Mouse (Mus musculus): Measurements from ENCODE around the gene Fbxo11.
"Not testable (repeated sequence)": the region's sequence is repeated elsewhere in the genome, so short reads cannot be mapped to it uniquely, and the experiment has no call there.

Gene Fbxo11

DNA sequence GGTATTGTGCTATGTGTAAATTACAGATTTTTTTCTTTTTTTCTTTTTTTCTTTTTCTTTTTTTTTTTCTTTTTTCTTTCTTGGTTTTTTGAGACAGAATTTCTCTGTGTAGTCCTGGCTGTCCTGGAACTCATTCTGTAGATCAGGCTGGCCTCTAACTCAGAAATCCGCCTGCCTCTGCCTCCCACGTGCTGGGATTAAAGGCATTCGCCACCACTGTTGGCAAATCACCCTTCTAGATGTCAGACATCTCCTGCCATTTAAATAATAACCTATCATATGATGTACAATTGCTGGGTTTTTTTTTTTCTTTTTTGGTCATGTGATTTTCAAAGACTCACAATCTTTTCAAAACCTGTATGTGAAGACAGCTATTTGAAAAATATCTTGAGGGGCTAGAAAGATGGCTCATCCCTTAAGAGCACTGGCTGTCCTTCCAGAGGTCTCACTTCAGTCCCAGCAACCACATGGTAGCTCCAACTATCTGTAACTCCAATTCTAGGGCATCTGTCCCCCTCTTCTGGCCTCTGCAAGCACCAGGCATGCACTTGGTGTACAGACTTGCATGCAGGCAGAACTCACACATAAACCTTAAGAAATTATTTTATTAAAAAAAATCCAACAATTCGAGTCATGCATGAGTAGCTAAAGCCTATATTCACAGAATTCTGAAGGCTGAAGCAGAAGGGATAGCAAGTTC, 2.3 kb upstream of the Fbxo11 start:
- DNase-seq (ENCODE audit: low read depth, low spot score), result peak; percentile 39

DNA sequence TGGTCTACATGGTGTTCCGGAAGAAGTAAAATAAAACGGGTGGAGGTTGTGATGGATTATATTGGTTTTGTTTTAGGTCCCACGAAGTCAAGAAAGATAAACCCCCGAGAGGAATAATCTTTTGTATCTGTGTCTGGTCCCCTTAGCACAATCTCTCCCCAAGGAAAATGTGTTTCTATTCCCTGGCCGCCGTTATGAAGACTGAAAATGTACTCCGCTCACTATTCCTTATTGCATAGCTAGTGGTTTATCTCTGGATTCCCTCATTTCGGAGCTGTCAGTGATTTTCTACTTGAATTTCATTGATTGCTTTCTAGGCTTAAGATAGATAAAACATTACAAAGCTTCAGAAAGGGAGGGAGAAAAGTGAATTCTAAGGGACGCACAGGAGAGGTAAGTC, 1.7 kb upstream of the Fbxo11 start:
- no peak for DNase-seq (ENCODE audit: low read depth, low spot score)

DNA sequence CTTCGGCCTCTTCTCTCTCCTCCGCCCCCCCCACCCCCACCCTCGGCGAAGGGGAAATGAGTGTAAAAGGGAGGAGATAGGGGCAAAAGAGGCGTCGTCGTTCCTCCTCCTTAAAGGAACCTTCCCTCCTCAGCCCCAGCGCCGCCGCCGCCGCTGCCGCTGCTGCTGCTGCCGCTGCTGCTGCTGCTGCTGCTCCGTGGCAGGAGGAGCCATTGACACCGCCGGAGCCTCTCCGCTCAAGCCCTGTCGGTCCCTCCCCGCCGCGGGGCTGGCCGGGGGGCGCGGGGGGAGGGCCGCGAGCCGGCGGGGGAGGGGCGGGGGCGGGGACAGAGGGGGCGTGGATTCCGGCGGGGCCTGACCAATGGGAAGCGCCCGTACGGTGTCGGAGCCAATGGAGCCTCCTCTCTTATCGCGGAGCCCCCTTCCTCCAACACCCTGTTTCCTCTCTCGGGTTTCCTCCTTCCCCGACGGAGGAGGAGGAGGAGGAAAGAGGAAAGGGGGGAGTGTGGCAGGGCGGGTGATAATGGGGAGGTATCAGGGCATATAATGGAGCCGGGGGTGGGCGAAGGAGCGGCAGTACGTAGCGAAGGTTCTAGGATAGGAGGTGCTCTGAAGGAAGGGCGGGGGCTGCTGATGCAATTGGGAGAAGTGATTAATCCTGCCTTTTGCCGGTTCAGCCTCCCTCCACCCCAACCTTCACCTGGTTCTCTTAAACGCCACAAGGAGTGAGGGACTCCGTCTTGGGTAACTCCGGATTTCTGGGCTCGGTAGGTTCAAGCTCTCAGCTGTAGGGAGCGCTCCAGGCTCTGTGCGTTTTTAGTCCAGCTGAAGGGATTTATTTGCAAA, 933 bp upstream of the Fbxo11 start:
- DNase-seq (ENCODE audit: low read depth, low spot score), result peak; percentile 93

DNA sequence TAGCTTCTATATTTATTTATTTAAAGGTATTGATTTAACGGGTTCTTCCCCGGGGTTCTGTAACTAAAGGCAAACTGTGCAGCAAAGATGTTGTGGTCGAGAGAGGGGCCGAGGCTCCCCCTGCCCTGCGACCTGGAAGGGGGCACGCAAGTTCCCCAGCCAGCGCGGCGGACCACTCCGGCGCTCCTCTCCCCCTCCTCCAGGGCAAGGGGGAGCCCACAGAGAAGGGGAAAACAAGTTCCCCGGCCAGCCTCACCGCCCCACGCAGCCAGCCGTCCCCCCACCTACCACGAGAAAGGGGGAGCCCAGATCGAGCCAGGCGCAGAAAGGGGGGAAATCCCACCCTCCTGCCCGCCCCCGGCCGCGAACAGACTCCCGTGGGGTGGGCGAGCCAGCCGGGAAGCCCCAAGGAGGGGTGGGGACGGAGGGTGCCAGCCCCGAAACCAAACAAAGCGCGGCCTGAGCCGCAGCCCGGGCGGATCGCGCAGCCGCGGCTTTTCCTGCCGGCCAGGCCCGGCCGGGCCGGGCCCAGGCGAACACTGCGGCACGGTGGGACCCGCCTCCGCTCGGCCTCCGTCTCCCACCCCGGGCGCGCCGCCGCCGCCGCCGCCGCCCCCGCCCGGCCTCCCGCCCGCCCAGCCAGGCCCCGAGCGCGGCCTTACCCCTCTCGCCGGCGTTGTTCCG, 602 bp downstream of the Fbxo11 start:
- peak; percentile 82 for DNase-seq (ENCODE audit: low read depth, low spot score)

DNA sequence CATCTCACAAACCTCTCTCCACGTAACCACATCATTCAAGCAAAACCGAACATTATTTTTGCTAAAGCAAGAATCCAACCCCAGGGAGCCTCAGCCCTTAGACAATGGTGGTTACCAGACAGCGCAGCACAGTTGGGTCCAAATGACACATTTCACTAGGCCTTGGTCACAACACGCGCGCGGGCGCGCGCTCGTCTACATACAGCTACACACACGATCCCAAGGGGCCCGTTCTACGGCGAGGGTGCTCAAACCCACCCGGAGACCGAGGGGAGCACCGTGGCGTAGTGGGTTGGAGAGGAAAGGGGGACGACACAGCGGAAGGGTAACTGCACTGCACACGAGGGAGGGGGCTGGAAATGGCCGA, 1.1 kb downstream of the Fbxo11 start:
- DNase-seq (ENCODE audit: low read depth, low spot score), result peak; percentile 69

DNA sequence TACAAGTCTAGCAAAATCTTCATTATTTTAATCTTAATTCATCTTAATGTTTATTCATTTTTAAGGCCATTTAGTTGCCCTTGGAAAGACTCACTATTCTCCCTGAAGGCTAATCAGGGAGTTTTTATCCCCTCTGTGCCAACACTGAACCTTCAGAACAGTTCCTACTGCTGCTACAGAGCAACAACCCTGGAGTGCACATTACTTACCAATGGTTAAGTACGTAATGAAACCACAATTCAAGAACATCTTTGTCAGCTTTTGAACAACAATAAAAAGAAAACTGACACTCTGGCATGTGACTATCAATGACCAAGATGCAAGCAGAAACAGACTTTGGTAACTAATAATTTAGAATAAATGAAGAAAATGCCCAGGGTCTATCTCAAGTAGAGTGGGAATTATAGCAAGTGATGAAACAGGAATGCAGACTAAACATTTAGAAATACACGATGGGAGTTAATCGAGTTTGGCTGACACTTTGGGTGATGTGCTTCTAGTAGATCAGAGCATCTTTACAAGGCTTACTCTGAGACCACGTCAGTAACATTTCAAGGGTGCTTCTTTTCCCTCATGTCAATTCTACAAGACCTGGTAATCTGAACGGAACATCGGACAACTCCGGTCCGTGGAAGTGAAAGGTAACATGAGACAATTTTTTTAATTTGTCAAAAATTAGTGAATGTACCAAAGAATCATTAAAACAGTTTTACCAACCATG, 2.1 kb downstream of the Fbxo11 start:
- DNase-seq (ENCODE audit: low read depth, low spot score), result peak; percentile 41

DNA sequence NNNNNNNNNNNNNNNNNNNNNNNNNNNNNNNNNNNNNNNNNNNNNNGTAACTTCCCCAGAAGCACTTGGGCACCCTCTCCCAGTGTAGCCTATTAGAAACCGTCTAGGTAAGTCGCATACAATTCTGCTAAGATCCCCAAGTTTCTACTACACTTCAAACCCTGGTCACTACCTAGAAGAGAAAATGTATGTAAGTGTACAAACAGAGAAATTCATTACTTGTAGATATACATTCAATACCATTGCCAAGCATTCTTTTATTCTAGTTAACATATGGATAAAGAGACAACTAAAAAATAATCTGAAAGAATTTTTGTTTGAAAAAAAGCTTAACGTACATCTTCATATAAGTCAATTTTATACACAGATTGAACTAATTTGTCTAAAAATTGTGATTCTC, 3.1 kb downstream of the Fbxo11 start:
- DNase-seq (ENCODE audit: low read depth, low spot score), result no peak

DNA sequence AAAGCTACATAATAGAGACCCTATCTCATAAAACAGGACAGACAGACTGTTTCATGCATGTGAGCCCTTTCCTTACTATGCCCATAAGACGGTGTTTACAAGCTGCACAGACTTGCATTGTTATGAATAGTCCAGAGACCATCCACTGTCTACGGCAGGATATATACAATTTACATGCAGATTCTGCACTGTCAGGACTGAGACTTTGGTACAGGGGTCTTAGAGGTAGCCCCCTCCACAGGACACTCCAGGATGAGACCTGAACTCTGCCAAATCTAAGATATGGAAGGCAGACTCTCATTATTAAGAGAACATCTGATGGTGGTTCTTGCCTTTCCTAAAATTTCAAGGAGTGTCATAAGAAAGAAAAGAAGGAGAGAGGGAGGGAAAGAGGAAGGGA, 6.8 kb downstream of the Fbxo11 start:
- no peak for DNase-seq (ENCODE audit: low read depth, low spot score)

DNA sequence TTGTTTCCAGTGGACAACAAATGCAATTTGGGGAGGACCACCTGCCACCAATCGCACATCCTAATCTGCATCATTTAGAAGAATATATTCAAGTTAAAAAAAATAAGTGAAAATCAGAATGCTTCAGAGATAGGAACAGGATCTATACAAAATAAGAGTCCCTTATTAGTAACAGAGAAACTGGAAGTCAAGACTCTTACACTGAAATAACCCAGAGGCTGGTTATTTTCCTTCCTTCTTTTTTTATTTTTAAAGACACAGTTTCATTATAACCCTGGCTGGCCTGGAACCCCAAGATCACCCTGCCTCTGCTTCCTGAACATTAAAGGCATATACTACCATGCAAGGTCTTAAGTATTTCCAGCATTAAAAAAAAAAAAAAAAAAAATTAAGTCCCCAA, 7.2 kb downstream of the Fbxo11 start:
- DNase-seq (ENCODE audit: low read depth, low spot score), result peak; percentile 42

DNA sequence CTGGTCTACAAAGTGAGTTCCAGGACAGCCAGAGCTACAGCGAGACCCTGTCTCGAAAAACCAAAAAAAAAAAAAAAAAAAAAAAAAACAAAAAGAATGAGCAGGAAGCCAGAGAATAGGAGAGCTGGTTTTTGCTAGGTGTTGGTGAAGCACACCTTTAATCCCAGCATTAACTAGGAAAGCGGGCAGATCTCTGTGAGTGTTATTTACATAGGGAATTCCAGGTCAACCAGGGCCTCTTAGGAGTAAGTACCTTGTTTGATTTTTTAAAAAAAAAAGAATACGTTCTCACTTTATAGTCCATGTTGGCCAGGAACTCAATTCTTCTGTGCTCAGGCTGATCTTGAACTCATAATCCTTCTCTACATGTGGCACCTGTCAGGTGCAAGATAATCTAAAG, 13.4 kb downstream of the Fbxo11 start:
- no peak for DNase-seq (ENCODE audit: low read depth, low spot score)

DNA sequence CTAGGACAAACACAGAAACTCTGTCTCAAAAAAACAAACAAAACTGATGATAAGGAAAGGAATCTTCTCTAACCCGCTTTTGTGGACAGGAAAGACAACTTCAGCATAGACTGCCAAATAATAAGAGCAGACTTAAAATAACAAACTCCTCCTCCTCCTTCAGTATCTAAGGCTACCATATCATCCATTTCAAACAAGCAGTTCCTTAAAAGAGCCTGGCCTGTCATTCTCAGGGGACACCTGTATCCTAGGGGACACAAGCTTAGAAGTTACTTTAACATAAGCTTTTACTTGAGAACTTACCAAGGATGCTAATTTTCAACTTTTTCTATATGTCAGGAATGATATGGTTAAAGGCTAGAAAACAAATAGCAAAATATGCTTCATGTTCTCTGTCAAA, 14.2 kb downstream of the Fbxo11 start:
- DNase-seq (ENCODE audit: low read depth, low spot score), result no peak

DNA sequence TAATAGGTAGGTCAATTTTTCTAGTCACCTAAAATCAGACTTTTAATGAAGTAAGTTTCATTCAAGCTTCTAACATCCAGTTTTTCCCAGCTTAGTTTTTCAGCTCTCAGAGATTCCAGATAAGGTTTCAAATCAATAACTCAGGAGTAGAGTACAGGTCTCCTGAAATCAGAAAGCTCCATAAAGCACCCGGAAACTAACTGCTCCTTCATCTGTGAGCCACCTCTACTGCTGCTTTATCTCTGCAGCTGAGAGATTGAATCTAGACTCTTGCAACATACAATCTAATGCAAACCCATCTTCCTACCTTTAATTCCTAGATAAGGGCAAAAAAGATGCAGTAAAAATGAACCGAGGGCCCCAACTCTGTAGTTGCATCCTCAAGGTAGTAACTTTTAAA, 14.8 kb downstream of the Fbxo11 start:
- no peak for DNase-seq (ENCODE audit: low read depth, low spot score)

DNA sequence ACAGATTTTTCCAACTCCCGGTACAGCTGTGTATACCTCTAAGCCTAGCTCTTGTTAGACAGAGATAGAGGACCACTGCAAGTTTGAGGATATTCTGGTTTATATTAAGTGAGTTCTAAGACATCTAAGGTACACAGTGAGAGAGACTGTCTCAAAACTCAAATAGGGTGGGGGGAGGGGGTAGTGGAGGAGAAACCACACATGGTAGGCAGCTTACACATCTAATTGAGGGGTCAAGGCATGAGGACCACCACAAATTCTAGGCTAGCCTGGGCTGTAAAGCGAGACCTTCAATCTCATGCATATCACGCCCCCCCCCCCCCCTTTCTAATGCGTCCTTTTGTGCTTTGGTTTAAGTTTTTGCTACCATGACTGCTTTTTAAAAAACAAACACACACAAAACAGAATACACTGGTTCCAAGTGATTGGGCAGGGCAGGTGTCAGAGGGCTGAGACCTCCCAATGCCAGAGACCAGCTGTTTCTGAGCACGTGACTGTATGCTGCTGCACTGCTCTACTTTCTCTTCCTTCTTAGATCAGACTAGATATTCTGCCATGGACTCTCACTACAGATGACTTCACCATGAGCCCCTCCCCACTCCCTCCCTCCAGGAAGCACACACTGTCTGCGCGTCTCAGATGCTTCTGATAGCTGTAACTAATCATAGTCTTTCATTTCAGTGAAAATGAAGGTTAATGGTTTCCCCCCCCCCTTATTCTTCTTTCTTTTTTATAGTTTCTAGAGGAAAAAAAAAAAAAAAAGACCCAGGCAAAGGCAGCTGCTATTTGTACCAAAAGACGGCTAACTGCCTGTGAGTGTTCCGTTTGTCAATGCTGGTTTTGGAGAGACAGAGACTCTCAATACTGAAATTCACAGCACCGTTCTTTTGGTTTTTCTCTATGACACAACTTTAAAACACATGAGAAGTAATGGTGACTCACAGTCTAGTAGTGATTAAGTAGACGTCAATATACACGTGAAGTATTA, 22.7 kb downstream of the Fbxo11 start:
- peak; percentile 87 for DNase-seq (ENCODE audit: low read depth, low spot score)

DNA sequence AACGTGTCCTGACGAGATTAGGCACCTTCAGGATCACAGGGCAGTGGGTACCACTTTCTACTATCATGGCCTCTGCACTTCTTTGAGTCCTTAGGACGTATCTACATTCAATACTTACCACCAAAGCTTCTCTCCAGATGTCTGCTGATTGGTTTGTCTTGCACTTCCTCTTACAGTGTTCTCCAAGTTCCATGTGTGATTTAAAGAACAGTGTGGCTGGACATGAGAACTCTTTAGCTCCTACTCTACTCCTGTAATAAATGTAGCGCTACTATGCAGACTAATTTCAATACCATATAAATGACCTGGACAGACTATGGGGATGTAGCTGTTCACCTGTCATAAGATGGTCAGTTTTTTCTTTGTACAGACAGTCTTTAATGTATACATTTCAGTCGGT, 24.3 kb downstream of the Fbxo11 start:
- no peak for DNase-seq (ENCODE audit: low read depth, low spot score)

DNA sequence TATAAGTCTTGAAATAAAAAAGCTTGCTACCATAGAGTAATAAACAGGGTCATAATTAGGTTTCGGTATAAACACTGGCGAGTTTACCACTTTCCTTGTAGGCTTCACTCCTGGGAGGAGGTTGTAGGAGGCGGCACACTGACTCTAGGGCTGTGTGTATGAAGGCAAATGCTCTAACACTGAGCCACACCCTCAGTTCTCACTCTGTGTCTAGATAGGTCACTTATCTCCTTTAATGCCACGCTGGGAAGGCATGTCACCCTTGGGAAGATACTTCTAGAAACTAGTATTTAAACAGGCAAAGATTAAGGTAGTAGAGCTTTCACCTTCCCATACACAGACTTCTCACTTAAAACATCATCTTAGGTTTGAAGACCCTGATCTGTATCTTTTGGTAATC, 30.7 kb downstream of the Fbxo11 start:
- no peak for DNase-seq (ENCODE audit: low read depth, low spot score)

DNA sequence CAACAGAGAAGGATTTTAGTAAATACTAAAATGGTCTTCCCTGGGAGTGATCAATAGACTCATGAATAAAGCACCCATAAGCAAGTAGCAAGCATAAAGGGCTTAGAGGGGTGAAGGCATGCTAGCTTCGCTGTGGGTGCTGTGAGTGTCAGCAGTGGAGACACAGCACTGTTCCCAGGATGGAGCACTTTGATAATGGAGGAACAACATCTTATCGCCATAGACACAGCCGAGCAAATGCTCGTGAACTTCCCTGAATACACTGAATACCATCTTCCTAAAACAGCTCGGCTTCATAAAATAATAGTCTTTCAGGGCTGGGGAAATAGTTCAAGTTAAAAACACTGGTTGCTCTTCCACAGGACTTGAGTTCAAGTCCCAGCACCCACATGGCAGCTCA, 33.3 kb downstream of the Fbxo11 start:
- no peak for DNase-seq (ENCODE audit: low read depth, low spot score)

DNA sequence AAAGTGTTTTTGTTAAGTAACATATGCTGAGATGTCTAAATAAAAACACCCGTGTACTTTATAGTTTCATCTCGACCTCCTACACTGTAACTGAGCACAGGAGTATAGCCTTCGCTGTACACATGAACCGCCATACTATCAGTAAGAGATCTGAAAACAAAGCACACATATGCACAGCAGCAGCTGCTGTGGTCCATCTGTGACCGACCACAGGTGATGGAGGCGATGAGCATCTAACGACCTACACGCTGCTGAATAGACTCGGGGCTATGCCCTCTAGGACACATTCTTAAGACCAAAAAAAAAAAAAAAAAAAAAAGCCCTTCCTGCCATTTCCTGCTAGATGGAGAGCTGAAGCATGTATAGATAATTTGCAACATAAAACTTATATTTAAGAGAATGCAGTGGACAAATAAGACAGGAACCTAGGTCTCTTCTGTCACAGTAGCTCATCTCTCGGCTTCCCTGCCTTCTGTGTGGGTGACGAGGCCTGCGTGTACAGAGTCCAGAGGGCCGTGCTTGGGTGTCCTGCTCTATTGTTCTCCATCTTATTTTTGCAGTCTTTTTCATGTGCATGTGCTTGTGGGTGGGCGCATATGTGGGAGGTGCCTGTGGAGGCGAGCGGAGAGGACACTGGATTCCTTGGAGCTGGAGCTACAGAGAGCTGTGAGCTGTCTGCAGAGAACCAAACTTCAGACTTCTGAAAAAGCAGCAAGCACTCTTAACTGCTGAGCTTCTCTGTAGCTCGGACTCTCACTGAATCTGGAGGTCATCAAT, 35.7 kb downstream of the Fbxo11 start:
- no peak for DNase-seq (ENCODE audit: low read depth, low spot score)

DNA sequence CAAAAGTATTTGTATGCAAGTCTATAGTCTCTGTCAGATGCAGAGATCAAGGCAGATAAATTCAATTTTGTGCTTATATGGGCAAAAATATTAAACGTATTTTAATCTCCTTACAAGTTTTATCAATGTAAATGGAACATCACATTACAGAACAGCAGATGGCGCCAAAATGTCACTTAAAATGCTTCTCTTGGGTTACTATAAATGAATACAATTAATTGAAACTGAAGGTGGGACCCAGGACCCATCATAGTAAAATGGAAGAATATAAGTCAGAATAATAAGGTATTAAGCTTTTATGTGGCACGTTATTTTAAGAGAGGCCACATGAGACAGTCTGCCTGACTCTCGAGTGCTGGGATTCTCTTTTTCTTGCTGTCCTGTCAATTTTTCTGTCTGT, 39.9 kb downstream of the Fbxo11 start:
- DNase-seq (ENCODE audit: low read depth, low spot score), result peak; percentile 87

DNA sequence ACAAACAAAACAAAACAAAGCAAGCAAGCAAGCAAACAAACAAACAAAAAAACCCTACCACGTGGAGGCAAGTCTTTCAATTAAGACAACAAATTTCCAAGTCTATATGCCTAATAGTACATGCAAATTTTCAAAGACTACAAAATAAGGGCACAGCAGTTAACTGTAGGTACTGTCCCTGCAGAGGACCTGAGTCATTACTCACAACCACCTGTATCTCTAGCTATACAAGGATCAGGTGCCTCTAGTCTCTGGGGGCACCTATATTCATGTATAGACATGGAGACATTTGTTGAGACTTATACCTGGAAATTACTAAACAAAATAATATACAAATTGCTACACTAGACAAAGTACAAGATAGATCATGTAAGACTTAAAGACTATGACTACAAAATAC, 41.2 kb downstream of the Fbxo11 start:
- no peak for DNase-seq (ENCODE audit: low read depth, low spot score)

DNA sequence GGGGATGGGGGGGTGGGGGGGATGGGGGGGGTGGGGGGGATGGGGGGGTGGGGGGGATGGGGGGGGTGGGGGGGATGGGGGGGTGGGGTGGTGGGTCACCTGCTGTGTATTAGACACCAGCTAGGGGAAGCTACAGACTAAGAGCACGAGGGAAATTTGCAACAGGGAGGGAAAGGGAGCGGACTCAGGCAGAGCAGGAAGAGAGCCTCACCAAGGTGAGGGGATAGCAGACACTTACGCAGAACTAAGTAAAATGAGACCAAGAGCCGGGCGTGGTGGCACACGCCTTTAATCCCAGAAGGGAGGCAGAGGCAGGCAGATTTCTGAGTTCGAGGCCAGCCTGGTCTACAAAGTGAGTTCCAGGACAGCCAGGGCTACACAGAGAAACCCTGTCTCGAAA, 49.1 kb downstream of the Fbxo11 start:
- not testable (repeated sequence) for DNase-seq (ENCODE audit: low read depth, low spot score)

Measured in CD4-positive, CD25-positive, alpha-beta regulatory T cell, adult 2 months (primary cell).